Comparison of ENCODE assay signal across 8 mouse cellular contexts in genomic region chr2:27038596-27038995, GRCm38 (mm10). TPM values are rescaled to one million over a fixed set of nuclear protein-coding genes. Genes with fewer than 3 reads are reported as not detected.
DNase-seq lines count a peak whose midpoint lies in the region; ATAC-seq and TF ChIP-seq lines count a peak whose summit lies in the region.

No protein-coding gene starts in this region.

- peak; percentile 31; the same call in 1 of the 2 replicates for ATAC-seq in forebrain, embryonic 15.5 days (replicated peaks)
- ATAC-seq in kidney, embryonic 14.5 days (ENCODE audit: low FRiP score, low TSS enrichment): peak; percentile 38; the same call in 1 of the 2 replicates
- ATAC-seq in lung, embryonic 14.5 days (ENCODE audit: insufficient read depth): peak; percentile 32; the same call in 1 of the 2 replicates

- peak; percentile 97 for TF ChIP-seq CTCF in lung, embryonic 14.5 days (IDR thresholded peaks at IDR 0.05; ENCODE audit: low read depth)

- no peaks in the 10 kb centered on the region for H3K36me3 ChIP-seq in forebrain, embryonic 15.5 days
- H3K36me3 ChIP-seq in kidney, embryonic 14.5 days (ENCODE audit: control insufficient read depth, insufficient read depth, low read length): no peaks in the 10 kb centered on the region
- no peaks in the 10 kb centered on the region for H3K36me3 ChIP-seq in lung, embryonic 14.5 days (ENCODE audit: insufficient read depth)

- no peak overlapping the region for H3K4me2 ChIP-seq in forebrain, embryonic 15.5 days (replicated peaks)
- no peak overlapping the region for H3K4me2 ChIP-seq in kidney, embryonic 14.5 days (replicated peaks; ENCODE audit: low read depth, low read length)
- H3K4me2 ChIP-seq in lung, embryonic 14.5 days: no peak overlapping the region

- H3K27me3 ChIP-seq in forebrain, embryonic 15.5 days: no peaks in the 10 kb centered on the region
- H3K27me3 ChIP-seq in kidney, embryonic 14.5 days (ENCODE audit: control insufficient read depth, insufficient read depth, low read length): no peaks in the 10 kb centered on the region
- no peaks in the 10 kb centered on the region for H3K27me3 ChIP-seq in lung, embryonic 14.5 days (ENCODE audit: insufficient read depth, low read length)

- peaks cover 4% of the 10 kb centered on the region; the same call in 1 of the 2 replicates for H3K4me1 ChIP-seq in forebrain, embryonic 15.5 days
- H3K4me1 ChIP-seq in kidney, embryonic 14.5 days (ENCODE audit: control insufficient read depth, insufficient read depth, low read length): no peaks in the 10 kb centered on the region
- no peaks in the 10 kb centered on the region for H3K4me1 ChIP-seq in lung, embryonic 14.5 days (ENCODE audit: insufficient read depth)

- H3K9ac ChIP-seq in forebrain, embryonic 15.5 days (replicated peaks): no peak overlapping the region
- H3K9ac ChIP-seq in kidney, embryonic 14.5 days (ENCODE audit: low read depth, low read length): no peak overlapping the region
- no peak overlapping the region for H3K9ac ChIP-seq in lung, embryonic 14.5 days

- H3K4me3 ChIP-seq in forebrain, embryonic 15.5 days: no peak overlapping the region
- no peak overlapping the region for H3K4me3 ChIP-seq in kidney, embryonic 14.5 days (ENCODE audit: low read length)
- H3K4me3 ChIP-seq in lung, embryonic 14.5 days (ENCODE audit: low read depth, low read length): no peak overlapping the region

- 0% methylated on average over 3 of the region's 3 CpGs for WGBS in forebrain, embryonic 15.5 days
- WGBS in kidney, embryonic 14.5 days: 3% methylated on average over 3 of the region's 3 CpGs
- WGBS in lung, embryonic 14.5 days: 3% methylated on average over 3 of the region's 3 CpGs

- DNase-seq in urinary bladder, postnatal 25 days (ENCODE audit: low spot score): peak; percentile 71
- DNase-seq in urinary bladder, adult 2 months (ENCODE audit: low spot score): no peak
- peak; percentile 51 for DNase-seq in c-Kit-positive CD71-positive TER-119-positive erythroid progenitor cells, embryonic 14.5 days (ENCODE audit: low spot score)
- DNase-seq in lung, embryonic 14.5 days: peak; percentile 94
- peak; percentile 39 for DNase-seq in retina, adult 2 months (ENCODE audit: low read depth, low spot score)
- peak; percentile 44 to 48 for DNase-seq in urinary bladder, postnatal 36 days (ENCODE audit: low spot score in 2 of 2)

- no peaks in the 10 kb centered on the region for H3K9me3 ChIP-seq in forebrain, embryonic 15.5 days
- no peaks in the 10 kb centered on the region for H3K9me3 ChIP-seq in kidney, embryonic 14.5 days (ENCODE audit: control insufficient read depth, low read length)
- no peaks in the 10 kb centered on the region for H3K9me3 ChIP-seq in lung, embryonic 14.5 days (ENCODE audit: low read depth, low read length)

- H3K27ac ChIP-seq in forebrain, embryonic 15.5 days (replicated peaks): no peak overlapping the region
- no peak overlapping the region for H3K27ac ChIP-seq in kidney, embryonic 14.5 days (ENCODE audit: low read depth, low read length)
- no peak overlapping the region for H3K27ac ChIP-seq in lung, embryonic 14.5 days (ENCODE audit: low read depth)

RNA-seq across cellular contexts. Expression of gene Slc2a6, which starts 10.8 kb away (rescaled TPM):
- 2.2 and 2.8 TPM in 2 replicates for polyA plus RNA-seq in urinary bladder, adult 2 months (2012; rRNA removed)
- 5.2 TPM in 2 replicates for polyA plus RNA-seq in forebrain, embryonic 15.5 days (2015; fragmentation: Nextera tagmentation; extraction: Ambion mirVana)
- polyA plus RNA-seq in kidney, embryonic 14.5 days (2014; fragmentation: Nextera tagmentation; extraction: Ambion mirVana): 0.37 and 0.64 TPM in 2 replicates
- 0.28 and 0.35 TPM in 2 replicates for polyA plus RNA-seq in lung, embryonic 14.5 days (2014; fragmentation: Nextera tagmentation; extraction: Ambion mirVana)

RNA-seq across cellular contexts. Expression of gene Cacfd1, which starts 28.9 kb away (rescaled TPM):
- polyA plus RNA-seq in urinary bladder, adult 2 months (2012; rRNA removed): 48.0 and 48.9 TPM in 2 replicates
- polyA plus RNA-seq in forebrain, embryonic 15.5 days (2015; fragmentation: Nextera tagmentation; extraction: Ambion mirVana): 120 and 121 TPM in 2 replicates
- polyA plus RNA-seq in kidney, embryonic 14.5 days (2014; fragmentation: Nextera tagmentation; extraction: Ambion mirVana): 36.7 and 56.5 TPM in 2 replicates
- 48.4 and 58.8 TPM in 2 replicates for polyA plus RNA-seq in lung, embryonic 14.5 days (2014; fragmentation: Nextera tagmentation; extraction: Ambion mirVana)

RNA-seq across cellular contexts. Expression of gene Mymk, which starts 33.4 kb away (rescaled TPM):
- polyA plus RNA-seq in urinary bladder, adult 2 months (2012; rRNA removed): not detected in 2 replicates
- polyA plus RNA-seq in forebrain, embryonic 15.5 days (2015; fragmentation: Nextera tagmentation; extraction: Ambion mirVana): 0.17 TPM in 1 of 2 replicates, not detected in the other
- 0.54 TPM in 1 of 2 replicates, not detected in the other for polyA plus RNA-seq in kidney, embryonic 14.5 days (2014; fragmentation: Nextera tagmentation; extraction: Ambion mirVana)
- polyA plus RNA-seq in lung, embryonic 14.5 days (2014; fragmentation: Nextera tagmentation; extraction: Ambion mirVana): 0.17 and 0.18 TPM in 2 replicates

RNA-seq across cellular contexts. Expression of gene Adamtsl2, which starts 40.6 kb away (rescaled TPM):
- polyA plus RNA-seq in urinary bladder, adult 2 months (2012; rRNA removed): 3.1 and 5.1 TPM in 2 replicates
- 6.8 and 9.5 TPM in 2 replicates for polyA plus RNA-seq in forebrain, embryonic 15.5 days (2015; fragmentation: Nextera tagmentation; extraction: Ambion mirVana)
- 0.51 and 0.65 TPM in 2 replicates for polyA plus RNA-seq in kidney, embryonic 14.5 days (2014; fragmentation: Nextera tagmentation; extraction: Ambion mirVana)
- polyA plus RNA-seq in lung, embryonic 14.5 days (2014; fragmentation: Nextera tagmentation; extraction: Ambion mirVana): 19.2 and 21.0 TPM in 2 replicates
